Mouse (Mus musculus): ENCODE measurements at regions not wholly inside any gene's neighbourhood (a gene's known extent, or its start where the extent isn't known, plus 50 kb on each side); places are given as distances from the start of the nearest gene placed in this dataset.

DNA sequence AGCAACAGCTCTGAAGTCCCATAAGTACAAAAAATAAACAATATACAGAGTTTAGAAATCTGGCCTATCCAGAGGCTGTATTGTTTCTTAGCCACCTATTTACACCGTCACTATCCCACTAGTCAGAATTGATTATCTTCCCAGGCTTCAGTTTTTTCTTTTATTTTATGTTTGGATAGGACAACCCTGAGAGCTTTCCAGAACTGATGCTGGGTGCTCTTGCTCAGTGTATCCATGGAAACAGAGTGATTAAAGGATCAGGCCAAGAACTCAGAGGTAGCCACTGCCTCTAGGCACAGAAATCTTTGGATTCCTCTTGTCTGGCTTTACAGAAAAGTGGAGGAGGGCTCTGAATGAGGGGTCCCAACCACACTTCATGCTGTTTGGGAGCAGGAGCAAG is 55.3 kb upstream of the Lmcd1 start:
- ATAC-seq (ENCODE audit: low FRiP score, low TSS enrichment) = no peak
- Histone ChIP-seq H3K27ac (ENCODE audit: low read length) (no peak overlapping the region), H3K4me3 (ENCODE audit: low read length) (no peak overlapping the region), H3K4me2 (replicated peaks; ENCODE audit: low read depth, low read length) (no peak overlapping the region), H3K27me3 (ENCODE audit: insufficient read depth, low read length) (no peaks in the 10 kb centered on the region), H3K36me3 (ENCODE audit: insufficient read depth, low read length) (no peaks in the 10 kb centered on the region), H3K9ac (replicated peaks; ENCODE audit: low read length) (no peak overlapping the region), H3K4me1 (ENCODE audit: insufficient read depth, low read length) (no peaks in the 10 kb centered on the region), H3K9me3 (ENCODE audit: low read length) (no peaks in the 10 kb centered on the region)
- WGBS = 94% methylated on average over 1 of the region's 1 CpGs

DNA sequence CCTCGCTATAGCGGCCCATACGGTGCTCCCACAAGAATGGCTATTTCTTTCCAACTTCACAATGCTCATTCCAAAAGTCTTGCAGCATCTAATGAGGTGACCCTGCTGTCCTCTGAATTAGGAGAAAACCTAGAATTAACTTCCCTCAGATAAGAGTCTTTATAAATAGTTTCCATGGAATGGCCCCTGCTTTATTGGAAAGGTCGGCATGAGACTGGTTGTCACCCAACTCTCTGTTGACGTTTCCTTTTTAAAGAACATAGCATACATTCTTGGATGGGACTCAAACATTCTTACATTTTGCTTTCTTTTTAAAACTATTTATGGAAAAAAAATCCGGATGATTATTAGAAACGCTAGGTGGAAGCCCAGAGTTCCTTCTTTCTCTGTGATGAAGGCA is 53.9 kb upstream of the Lmcd1 start:
- WGBS = 79% methylated on average over 7 of the region's 7 CpGs
- Histone ChIP-seq H3K9ac (replicated peaks; ENCODE audit: low read length) (no peak overlapping the region), H3K27ac (ENCODE audit: low read length) (no peak overlapping the region)

DNA sequence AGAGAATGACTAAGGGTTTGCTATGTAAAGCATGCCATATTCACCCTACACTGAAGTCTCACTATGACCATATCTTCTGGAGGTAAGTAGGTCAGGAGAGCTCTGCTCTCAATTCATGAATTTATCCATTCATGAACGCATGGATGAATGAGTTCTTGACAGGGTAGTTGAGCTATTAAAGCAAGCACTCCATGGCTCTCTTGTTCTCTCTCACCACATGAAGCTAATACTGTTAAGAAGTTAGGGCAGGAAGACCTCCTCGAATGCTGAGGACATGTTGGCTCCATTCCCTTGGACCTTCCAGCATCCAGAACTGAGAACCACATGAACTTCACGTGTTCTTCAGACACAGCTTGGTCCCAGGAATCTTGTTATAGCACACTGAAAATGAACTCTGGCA is 53.4 kb upstream of the Lmcd1 start:
- Histone ChIP-seq H3K4me2 (replicated peaks; ENCODE audit: low read depth, low read length) (no peak overlapping the region), H3K27ac (ENCODE audit: low read length) (no peak overlapping the region), H3K4me3 (ENCODE audit: low read length) (no peak overlapping the region), H3K27me3 (ENCODE audit: insufficient read depth, low read length) (no peaks in the 10 kb centered on the region), H3K4me1 (ENCODE audit: insufficient read depth, low read length) (no peaks in the 10 kb centered on the region), H3K9ac (replicated peaks; ENCODE audit: low read length) (no peak overlapping the region), H3K36me3 (ENCODE audit: insufficient read depth, low read length) (no peaks in the 10 kb centered on the region), H3K9me3 (ENCODE audit: low read length) (no peaks in the 10 kb centered on the region)
- 82% methylated on average over 3 of the region's 3 CpGs for WGBS
- no peak for ATAC-seq (ENCODE audit: low FRiP score, low TSS enrichment)

More for the DNA sequence above, 53.9 kb upstream of the Lmcd1 start:
- ATAC-seq (ENCODE audit: low FRiP score, low TSS enrichment) = no peak
- H3K36me3 ChIP-seq (ENCODE audit: insufficient read depth, low read length) = no peaks in the 10 kb centered on the region
- H3K27me3 ChIP-seq (ENCODE audit: insufficient read depth, low read length) = no peaks in the 10 kb centered on the region
- H3K9me3 ChIP-seq (ENCODE audit: low read length) = no peaks in the 10 kb centered on the region
- no peak overlapping the region for H3K4me2 ChIP-seq (replicated peaks; ENCODE audit: low read depth, low read length)
- H3K4me3 ChIP-seq (ENCODE audit: low read length) = no peak overlapping the region
- no peaks in the 10 kb centered on the region for H3K4me1 ChIP-seq (ENCODE audit: insufficient read depth, low read length)

DNA sequence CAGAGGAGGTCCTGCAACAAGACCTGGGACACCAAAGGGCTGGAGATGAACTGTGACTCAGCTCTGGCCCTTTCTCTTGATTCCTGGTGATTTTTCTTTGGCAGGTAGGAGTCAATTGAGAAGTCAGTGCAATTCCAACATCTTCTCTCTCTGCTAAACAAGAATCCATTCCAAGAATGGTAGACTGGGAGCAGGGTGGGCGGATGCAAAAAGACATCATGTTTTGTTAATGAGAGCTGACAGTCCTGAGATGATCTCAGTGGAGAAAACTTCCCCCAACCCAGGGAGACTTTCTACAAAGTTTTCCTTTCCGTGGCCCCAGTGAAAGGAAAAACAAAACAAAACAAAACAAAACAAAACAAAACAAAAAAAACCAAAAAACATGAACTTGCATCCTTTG is 52.2 kb upstream of the Lmcd1 start:
- Histone ChIP-seq H3K9me3 (ENCODE audit: low read length) (no peaks in the 10 kb centered on the region), H3K4me1 (ENCODE audit: insufficient read depth, low read length) (no peaks in the 10 kb centered on the region), H3K9ac (replicated peaks; ENCODE audit: low read length) (no peak overlapping the region), H3K27me3 (ENCODE audit: insufficient read depth, low read length) (no peaks in the 10 kb centered on the region), H3K4me2 (replicated peaks; ENCODE audit: low read depth, low read length) (no peak overlapping the region), H3K27ac (ENCODE audit: low read length) (no peak overlapping the region), H3K4me3 (ENCODE audit: low read length) (no peak overlapping the region), H3K36me3 (ENCODE audit: insufficient read depth, low read length) (no peaks in the 10 kb centered on the region)
- 81% methylated on average over 2 of the region's 2 CpGs for WGBS
- ATAC-seq (ENCODE audit: low FRiP score, low TSS enrichment) = no peak

DNA sequence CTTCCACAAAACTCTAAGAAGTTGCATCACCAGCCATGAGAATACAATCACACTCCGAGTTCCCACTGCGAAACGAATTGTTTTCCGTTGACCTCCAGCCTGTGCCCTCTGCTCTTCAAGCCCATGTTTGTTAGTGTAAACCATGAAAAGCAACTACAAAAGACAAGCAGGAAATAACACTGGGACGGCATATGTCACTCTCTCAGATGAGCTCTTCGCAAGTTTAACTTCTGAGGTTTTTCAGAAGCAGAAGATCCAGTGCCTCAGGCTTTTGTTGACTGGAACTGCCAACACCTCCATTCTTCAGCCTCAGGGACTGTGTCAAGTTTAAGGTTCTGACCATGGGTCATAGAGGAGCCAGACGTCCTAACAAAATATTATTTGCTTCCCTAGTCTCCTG is 50.2 kb upstream of the Lmcd1 start:
- Histone ChIP-seq H3K4me3 (ENCODE audit: low read length) (no peak overlapping the region), H3K9ac (replicated peaks; ENCODE audit: low read length) (no peak overlapping the region), H3K36me3 (ENCODE audit: insufficient read depth, low read length) (no peaks in the 10 kb centered on the region), H3K9me3 (ENCODE audit: low read length) (no peaks in the 10 kb centered on the region), H3K27ac (ENCODE audit: low read length) (no peak overlapping the region), H3K4me1 (ENCODE audit: insufficient read depth, low read length) (no peaks in the 10 kb centered on the region), H3K4me2 (replicated peaks; ENCODE audit: low read depth, low read length) (no peak overlapping the region), H3K27me3 (ENCODE audit: insufficient read depth, low read length) (no peaks in the 10 kb centered on the region)
- 68% methylated on average over 7 of the region's 7 CpGs for WGBS
- no peak for ATAC-seq (ENCODE audit: low FRiP score, low TSS enrichment)
